Mouse (Mus musculus) heart, embryonic 10.5 days (tissue): Measurements from ENCODE around the gene Dcpp3. TPM values are rescaled to one million over a fixed set of nuclear protein-coding genes. Genes with fewer than 3 reads are reported as not detected.
"Not testable (repeated sequence)": the region's sequence is repeated elsewhere in the genome, so short reads cannot be mapped to it uniquely, and the experiment has no call there.

ENCODE experiments used
- DNase-seq: peaks from one replicate; pipeline ENCODE4 v3.0.0-alpha.2; 2017; ENCODE audit warnings: low spot score
- H3K27ac ChIP-seq: fragments of 300-500 bp; sonication (generic); 2 replicates; pipeline ENCODE4 v1.5.1; 2016; ENCODE audit warnings: mild to moderate bottlenecking
- H3K27me3 ChIP-seq: fragments of 300-500 bp; sonication (generic); 2 replicates; pipeline ENCODE4 v1.6.1; 2016; ENCODE audit warnings: mild to moderate bottlenecking; ENCODE audit not compliant: poor library complexity, insufficient read depth, severe bottlenecking
- H3K36me3 ChIP-seq: fragments of 300-500 bp; sonication (generic); 2 replicates; pipeline ENCODE4 v1.6.1; 2016; ENCODE audit warnings: mild to moderate bottlenecking, moderate library complexity
- H3K4me1 ChIP-seq: fragments of 300-500 bp; sonication (generic); 2 replicates; pipeline ENCODE4 v1.6.1; 2016; ENCODE audit warnings: mild to moderate bottlenecking
- H3K4me3 ChIP-seq: fragments of 300-500 bp; sonication (generic); 2 replicates; pipeline ENCODE4 v1.5.1; 2016; ENCODE audit warnings: mild to moderate bottlenecking, moderate library complexity
- H3K9me3 ChIP-seq: fragments of 300-500 bp; sonication (generic); 2 replicates; pipeline ENCODE4 v1.6.1; 2016; ENCODE audit warnings: mild to moderate bottlenecking, moderate library complexity
- WGBS: fragments of 180-500 bp; shearing (Covaris S2); methylation state at CpG from one replicate; pipeline ENCODE4 v1.1.7; 2016; 5-methylcytosine and 5-hydroxymethylcytosine counted together
- polyA plus RNA-seq: library from polyadenylated mRNA; unstranded; fragments of >200 nt; fragmentation: Nextera tagmentation; extraction: Ambion mirVana; gene quantifications from 2 replicates; pipeline ENCODE4 v1.2.1, GENCODE M21; 2016

Dcpp3 gene
- polyA plus RNA-seq, 1 experiment from 2014 or later: not detected

GRCm38 (mm10) chr17:23950828-23951227 is 33.6 kb downstream of the Dcpp3 start:
- DNase-seq, H3K36me3 ChIP-seq, H3K9me3 ChIP-seq, H3K27me3 ChIP-seq, H3K4me1 ChIP-seq, H3K4me3 ChIP-seq, H3K27ac ChIP-seq: not testable (repeated sequence)
- 69% methylated on average over 4 of the region's 4 CpGs for WGBS

- DNase-seq: no peak
- 69% methylated on average over 5 of the region's 5 CpGs for WGBS
- Histone ChIP-seq H3K27ac (no peak within 1 kb of the TSS), H3K36me3 (no peaks in the 10 kb centered on the region), H3K9me3 (no peaks in the 10 kb centered on the region), H3K27me3 (peaks cover 6% of the 10 kb centered on the region; the same call in 1 of the 2 replicates), H3K4me1 (no peaks in the 10 kb centered on the region; the same call in none of the 2 replicates), H3K4me3 (no peak within 1 kb of the TSS)
Observed at GRCm38 (mm10) chr17:23955174-23955573, 37.9 kb downstream of the Dcpp3 start, which contains the start of gene Sbpl. Gene Sbpl, minus strand, starts transcription at chr17:23955274.

- DNase-seq: peak; percentile 87
- Histone ChIP-seq H3K4me1 (no peaks in the 10 kb centered on the region; the same call in none of the 2 replicates), H3K36me3 (no peaks in the 10 kb centered on the region), H3K27me3 (peaks cover 4% of the 10 kb centered on the region; the same call in 1 of the 2 replicates), H3K4me3 (no peak overlapping the region), H3K27ac (peak overlapping the region; percentile 50; the same call in 1 of the 2 replicates), H3K9me3 (no peaks in the 10 kb centered on the region)
- 36% methylated on average over 3 of the region's 3 CpGs for WGBS
Observed at GRCm38 (mm10) chr17:23960084-23960738, 43.0 kb downstream of the Dcpp3 start.

- H3K36me3 ChIP-seq: no peaks in the 10 kb centered on the region
- no peaks in the 10 kb centered on the region; the same call in 1 of the 2 replicates for H3K27me3 ChIP-seq
- no peak for DNase-seq
- H3K4me1 ChIP-seq: peaks cover 6% of the 10 kb centered on the region
- no peaks in the 10 kb centered on the region for H3K9me3 ChIP-seq
- 77% methylated on average over 4 of the region's 4 CpGs for WGBS
- H3K4me3 ChIP-seq: no peak overlapping the region
- no peak overlapping the region for H3K27ac ChIP-seq
Observed at GRCm38 (mm10) chr17:23961573-23962122, 44.4 kb downstream of the Dcpp3 start.

- no peak for DNase-seq
- Histone ChIP-seq H3K4me3 (no peak overlapping the region), H3K9me3 (no peaks in the 10 kb centered on the region), H3K27me3 (no peaks in the 10 kb centered on the region), H3K27ac (no peak overlapping the region), H3K36me3 (no peaks in the 10 kb centered on the region), H3K4me1 (peaks cover 6% of the 10 kb centered on the region; the same call in 1 of the 2 replicates)
- 41% methylated on average over 6 of the region's 6 CpGs for WGBS
Observed at GRCm38 (mm10) chr17:23965805-23966425, 48.7 kb downstream of the Dcpp3 start.

GRCm38 (mm10) chr17:23966658-23967401 is 49.6 kb downstream of the Dcpp3 start:
- Histone ChIP-seq H3K27me3 (no peaks in the 10 kb centered on the region), H3K27ac (no peak overlapping the region), H3K9me3 (no peaks in the 10 kb centered on the region), H3K4me1 (peaks cover 6% of the 10 kb centered on the region; the same call in 1 of the 2 replicates), H3K4me3 (no peak overlapping the region), H3K36me3 (no peaks in the 10 kb centered on the region)
- WGBS: 78% methylated on average over 10 of the region's 10 CpGs
- no peak for DNase-seq

GRCm38 (mm10) chr17:23968780-23969179 is 51.5 kb downstream of the Dcpp3 start:
- 49% methylated on average over 2 of the region's 2 CpGs for whole genome bisulfite sequencing
- no peak overlapping the region for H3K27ac ChIP-seq
- no peak overlapping the region for H3K4me3 ChIP-seq
- H3K27me3 ChIP-seq: no peaks in the 10 kb centered on the region
- DNase-seq: no peak
- H3K4me1 ChIP-seq: peaks cover 6% of the 10 kb centered on the region; the same call in 1 of the 2 replicates
- H3K9me3 ChIP-seq: no peaks in the 10 kb centered on the region
- no peaks in the 10 kb centered on the region for H3K36me3 ChIP-seq

Other genes with a start within 250 kb of the Dcpp3 start
- gene Hcfc1r1, start 243.9 kb upstream of the Dcpp3 start, polyA plus RNA-seq: 152 and 305 TPM in 2 replicates
- gene Thoc6, start 243.6 kb upstream of the Dcpp3 start, polyA plus RNA-seq: 60.1 and 63.7 TPM in 2 replicates
- 35.4 and 72.4 TPM in 2 replicates for gene Tnfrsf12a, start 240.0 kb upstream of the Dcpp3 start, polyA plus RNA-seq
- gene Cldn6, start 238.2 kb upstream of the Dcpp3 start, polyA plus RNA-seq: 7.0 and 33.4 TPM in 2 replicates
- gene Cldn9, start 233.4 kb upstream of the Dcpp3 start, polyA plus RNA-seq: 0.76 and 2.4 TPM in 2 replicates
- not detected in 2 replicates for gene 1520401A03Rik, start 194.7 kb upstream of the Dcpp3 start, polyA plus RNA-seq
- gene Pkmyt1, start 191.1 kb upstream of the Dcpp3 start, polyA plus RNA-seq: 46.5 and 53.2 TPM in 2 replicates
- gene Paqr4, start 176.6 kb upstream of the Dcpp3 start, polyA plus RNA-seq: 8.7 and 9.3 TPM in 2 replicates
- gene Kremen2, start 171.6 kb upstream of the Dcpp3 start, polyA plus RNA-seq: 0.43 and 1.9 TPM in 2 replicates
- gene Flywch1, start 145.9 kb upstream of the Dcpp3 start, polyA plus RNA-seq: 97.9 and 117 TPM in 2 replicates
- 9.0 and 20.3 TPM in 2 replicates for gene Flywch2, start 131.4 kb upstream of the Dcpp3 start, polyA plus RNA-seq
- gene Srrm2, start 126.9 kb upstream of the Dcpp3 start, polyA plus RNA-seq: 342 and 505 TPM in 2 replicates
- 907 and 984 TPM in 2 replicates for gene Elob, start 88.3 kb upstream of the Dcpp3 start, polyA plus RNA-seq
- gene Prss33, start 81.4 kb upstream of the Dcpp3 start, polyA plus RNA-seq: not detected in 2 replicates
- gene Prss32, start 73.6 kb upstream of the Dcpp3 start, polyA plus RNA-seq: not detected in 2 replicates
- 0.41 and 1.5 TPM in 2 replicates for gene Prss41, start 73.3 kb upstream of the Dcpp3 start, polyA plus RNA-seq
- not detected in 2 replicates for gene Prss21, start 49.4 kb upstream of the Dcpp3 start, polyA plus RNA-seq
- gene Dcpp1, start 36.6 kb upstream of the Dcpp3 start, polyA plus RNA-seq: not detected in 2 replicates
- not detected in 2 replicates for gene Dcpp2, start 36.6 kb upstream of the Dcpp3 start, polyA plus RNA-seq
- gene Sbp, start 24.2 kb downstream of the Dcpp3 start, polyA plus RNA-seq: 0.21 TPM in 1 of 2 replicates, not detected in the other
- not detected in 2 replicates for gene Sbpl, start 37.8 kb downstream of the Dcpp3 start, polyA plus RNA-seq
- 0.18 TPM in 1 of 2 replicates, not detected in the other for gene Prss30, start 63.1 kb downstream of the Dcpp3 start, polyA plus RNA-seq
- 0.25 and 1.2 TPM in 2 replicates for gene Prss22, start 80.6 kb downstream of the Dcpp3 start, polyA plus RNA-seq
- 0.38 and 1.2 TPM in 2 replicates for gene Prss27, start 120.7 kb downstream of the Dcpp3 start, polyA plus RNA-seq
- gene Kctd5, start 156.0 kb downstream of the Dcpp3 start, polyA plus RNA-seq: 55.2 and 71.8 TPM in 2 replicates
- 33.0 and 38.7 TPM in 2 replicates for gene Pdpk1, start 233.5 kb downstream of the Dcpp3 start, polyA plus RNA-seq
- 40.0 and 44.5 TPM in 2 replicates for gene Amdhd2, start 246.3 kb downstream of the Dcpp3 start, polyA plus RNA-seq